Mouse (Mus musculus): Measurements from ENCODE around the gene Lrrc56. TPM values are rescaled to one million over a fixed set of nuclear protein-coding genes. Genes with fewer than 3 reads are reported as not detected.
A peak's percentile ranks its signal among the peaks of the same experiment; 100 is the strongest.

Lrrc56 gene
- total RNA-seq, 2 experiments from 2014 or later = 1.7 to 2.1 TPM

- intact Hi-C loops (cut with DNase I) = no loop called here
- Histone ChIP-seq H3K4me3 (no peak overlapping the region), H3K27ac (no peak overlapping the region)
- no peak for TF ChIP-seq CTCF (IDR thresholded peaks at IDR 0.05)
- DNase-seq = no peak
These were observed 20.4 kb downstream of the Lrrc56 start for GRCm38 (mm10) chr7:141214310-141214709.

GRCm38 (mm10) chr7:141215101-141215879, 21.3 kb downstream of the Lrrc56 start, which contains the start of gene Rassf7:
Rassf7 (plus strand) TSS chr7:141215860.
- DNase-seq = peak; percentile 91
- TF ChIP-seq CTCF (IDR thresholded peaks at IDR 0.05) = no peak
- intact Hi-C loops (cut with DNase I) = no loop called here
- peak within 1 kb of the TSS; percentile 57 for H3K27ac ChIP-seq
- peak within 1 kb of the TSS; percentile 78 for H3K4me3 ChIP-seq

- peak; percentile 48 for DNase-seq
- TF ChIP-seq CTCF (IDR thresholded peaks at IDR 0.05) = no peak
- H3K27ac ChIP-seq = peak overlapping the region; percentile 57
- peak overlapping the region; percentile 78 for H3K4me3 ChIP-seq
- intact Hi-C loops (cut with DNase I) = no loop called here
These were observed 22.1 kb downstream of the Lrrc56 start for GRCm38 (mm10) chr7:141215880-141216733.

GRCm38 (mm10) chr7:141216894-141217293, 22.9 kb downstream of the Lrrc56 start:
- Histone ChIP-seq H3K4me3 (no peak overlapping the region), H3K27ac (no peak overlapping the region)
- TF ChIP-seq CTCF (IDR thresholded peaks at IDR 0.05) = no peak
- intact Hi-C loops (cut with DNase I) = no loop called here
- no peak for DNase-seq

GRCm38 (mm10) chr7:141217343-141218013, 23.5 kb downstream of the Lrrc56 start:
- Histone ChIP-seq H3K4me3 (no peak overlapping the region), H3K27ac (no peak overlapping the region)
- no peak for DNase-seq
- intact Hi-C loops (cut with DNase I) = no loop called here
- no peak for TF ChIP-seq CTCF (IDR thresholded peaks at IDR 0.05)

- intact Hi-C loops (cut with DNase I) = no loop called here
- no peak for DNase-seq
- H3K4me3 ChIP-seq = no peak overlapping the region
- no peak for TF ChIP-seq CTCF (IDR thresholded peaks at IDR 0.05)
- no peak overlapping the region for H3K27ac ChIP-seq
These were observed 24.2 kb downstream of the Lrrc56 start for GRCm38 (mm10) chr7:141218141-141218540.

- no peak for TF ChIP-seq CTCF (IDR thresholded peaks at IDR 0.05)
- intact Hi-C loops (cut with DNase I) = no loop called here
- DNase-seq = no peak
- Histone ChIP-seq H3K4me3 (no peak overlapping the region), H3K27ac (no peak overlapping the region)
These were observed 24.7 kb downstream of the Lrrc56 start for GRCm38 (mm10) chr7:141218557-141219133.

GRCm38 (mm10) chr7:141219558-141220099, 25.7 kb downstream of the Lrrc56 start:
- no peak for TF ChIP-seq CTCF (IDR thresholded peaks at IDR 0.05)
- intact Hi-C loops (cut with DNase I) = loop anchor here (10.0 kb wide), 1 partner anchor 225 kb away; the partner anchor contains the start of genes Pidd1 and Rplp2
- DNase-seq = no peak
- Histone ChIP-seq H3K27ac (no peak overlapping the region), H3K4me3 (no peak overlapping the region)

- Histone ChIP-seq H3K27ac (no peak overlapping the region), H3K4me3 (no peak overlapping the region)
- no peak for DNase-seq
- no peak for TF ChIP-seq CTCF (IDR thresholded peaks at IDR 0.05)
- intact Hi-C loops (cut with DNase I) = loop anchor here (10.0 kb wide), 1 partner anchor 224 kb away; the partner anchor contains the start of genes Pidd1 and Rplp2
These were observed 26.4 kb downstream of the Lrrc56 start for GRCm38 (mm10) chr7:141220377-141220776.

GRCm38 (mm10) chr7:141221249-141222125, 27.5 kb downstream of the Lrrc56 start:
- peak overlapping the region; percentile 67 for H3K4me3 ChIP-seq
- H3K27ac ChIP-seq = peak overlapping the region; percentile 55
- peak; percentile 15; the same call in 1 of the 2 replicates for TF ChIP-seq CTCF (IDR thresholded peaks at IDR 0.05)
- intact Hi-C loops (cut with DNase I) = loop anchor here (2.0 to 10.0 kb wide), 2 partner anchors 141 to 223 kb away; partner anchors contain the start of genes Pidd1 and Rplp2
- DNase-seq = peak; percentile 97

GRCm38 (mm10) chr7:141222126-141222467, 28.1 kb downstream of the Lrrc56 start:
- H3K4me3 ChIP-seq = peak overlapping the region; percentile 67
- no peak for DNase-seq
- peak overlapping the region; percentile 46 for H3K27ac ChIP-seq
- TF ChIP-seq CTCF (IDR thresholded peaks at IDR 0.05) = no peak
- intact Hi-C loops (cut with DNase I) = loop anchor here (2.0 to 10.0 kb wide), 2 partner anchors 141 to 223 kb away; partner anchors contain the start of genes Pidd1 and Rplp2
